In genomic region chr19:48206861-48207730, GRCm38 (mm10) we compare ENCODE assay signal across 9 mouse cellular contexts. TPM values are rescaled to one million over a fixed set of nuclear protein-coding genes. Genes with fewer than 3 reads are reported as not detected.
DNase-seq lines count a peak whose midpoint lies in the region; ATAC-seq and TF ChIP-seq lines count a peak whose summit lies in the region.
"Had no signal": no experiment of that assay in that cellular context is flagged by ENCODE, and none has a peak within 500 bp of the region (broad histone marks: within the 10 kb centered on the region; RNA-seq: fewer than 3 reads in every experiment).

No protein-coding gene starts in this region.

- no peak for TF ChIP-seq POLR2A in kidney, adult 2 months (IDR thresholded peaks at IDR 0.05; ENCODE audit: low read depth, low read length)

- H3K4me1 ChIP-seq in kidney, embryonic 15.5 days, result peaks cover 43% of the 10 kb centered on the region
- H3K4me1 ChIP-seq in kidney, adult 2 months (ENCODE audit: control insufficient read depth, insufficient read depth, low read length), result no peaks in the 10 kb centered on the region
- peaks cover 24% of the 10 kb centered on the region for H3K4me1 ChIP-seq in hindbrain, embryonic 14.5 days (replicated peaks; ENCODE audit: control insufficient read depth, insufficient read depth, low read length)
- H3K4me1 ChIP-seq: liver, embryonic 15.5 days had no signal

- no peak for DNase-seq in kidney, adult 2 months
- DNase-seq in embryo, embryonic 9.5 days (ENCODE audit: extremely low spot score), result peak; percentile 29
- DNase-seq in hindbrain, embryonic 14.5 days (ENCODE audit: low spot score), result peak; percentile 33
- peak; percentile 48 for DNase-seq in neural tube, embryonic 10.5 days (ENCODE audit: extremely low spot score, low spot score)
- DNase-seq in adrenal gland, postnatal 10 days, result no peak
- no peak for DNase-seq in lung, postnatal 25 days (ENCODE audit: low spot score)
- no peak for DNase-seq in urinary bladder, postnatal 14 days (ENCODE audit: low spot score)

- ATAC-seq in kidney, embryonic 15.5 days (replicated peaks; ENCODE audit: low FRiP score), result no peak
- peak; percentile 7; the same call in 1 of the 2 replicates for ATAC-seq in hindbrain, embryonic 14.5 days (ENCODE audit: low FRiP score)

- peaks cover 50% of the 10 kb centered on the region for H3K27me3 ChIP-seq in kidney, embryonic 15.5 days
- 0 out of 2 replicates have a peak, but pooled peaks cover 1% of the 10 kb centered on the region for H3K27me3 ChIP-seq in kidney, adult 2 months (replicated peaks; ENCODE audit: control insufficient read depth, insufficient read depth, low read length)
- H3K27me3 ChIP-seq in hindbrain, embryonic 14.5 days (ENCODE audit: control insufficient read depth, insufficient read depth, low read length), result peaks cover 6% of the 10 kb centered on the region; the same call in 1 of the 2 replicates

- no peak for TF ChIP-seq CTCF in kidney, adult 2 months (conservative IDR thresholded peaks at IDR 0.05; ENCODE audit: insufficient read depth, insufficient read length, low read depth, low read length)

- peak overlapping the region; percentile 49 for H3K4me3 ChIP-seq in kidney, embryonic 15.5 days (replicated peaks)
- H3K4me3 ChIP-seq in kidney, adult 2 months (ENCODE audit: insufficient read depth, low read depth, low read length), result no peak overlapping the region
- H3K4me3 ChIP-seq in hindbrain, embryonic 14.5 days (replicated peaks; ENCODE audit: low read length), result peak overlapping the region; percentile 59
- H3K4me3 ChIP-seq: liver, embryonic 15.5 days had no signal

- peaks cover under 1% of the 10 kb centered on the region; the same call in 1 of the 2 replicates for H3K9me3 ChIP-seq in kidney, embryonic 15.5 days (replicated peaks)
- peaks cover 5% of the 10 kb centered on the region; the same call in 1 of the 2 replicates for H3K9me3 ChIP-seq in hindbrain, embryonic 14.5 days (ENCODE audit: control insufficient read depth, low read length)
- H3K9me3 ChIP-seq: liver, embryonic 15.5 days had no signal

- WGBS in kidney, embryonic 15.5 days, result 3% methylated on average over 21 of the region's 21 CpGs
- WGBS in kidney, adult 2 months, result 3% methylated on average over 21 of the region's 21 CpGs
- 2% methylated on average over 21 of the region's 21 CpGs for WGBS in hindbrain, embryonic 14.5 days

- H3K27ac ChIP-seq in kidney, embryonic 15.5 days, result no peak overlapping the region
- no peak overlapping the region for H3K27ac ChIP-seq in kidney, adult 2 months (ENCODE audit: insufficient read depth, low read depth, low read length)
- peak overlapping the region; percentile 73 for H3K27ac ChIP-seq in hindbrain, embryonic 14.5 days
- H3K27ac ChIP-seq: liver, embryonic 15.5 days had no signal

- peak overlapping the region; percentile 89 for H3K4me2 ChIP-seq in kidney, embryonic 15.5 days
- H3K4me2 ChIP-seq in hindbrain, embryonic 14.5 days (replicated peaks), result peak overlapping the region; percentile 90

- H3K9ac ChIP-seq in kidney, embryonic 15.5 days, result no peak overlapping the region
- peak overlapping the region; percentile 80 for H3K9ac ChIP-seq in hindbrain, embryonic 14.5 days
- H3K9ac ChIP-seq: liver, embryonic 15.5 days had no signal

- no peaks in the 10 kb centered on the region for H3K36me3 ChIP-seq in kidney, embryonic 15.5 days
- no peaks in the 10 kb centered on the region for H3K36me3 ChIP-seq in kidney, adult 2 months (ENCODE audit: control insufficient read depth, insufficient read depth, low read length)
- H3K36me3 ChIP-seq in hindbrain, embryonic 14.5 days (replicated peaks; ENCODE audit: control insufficient read depth, insufficient read depth), result no peaks in the 10 kb centered on the region
- H3K36me3 ChIP-seq: liver, embryonic 15.5 days had no signal

RNA-seq across cellular contexts. Expression of gene Sorcs3, which starts 1.3 kb away (rescaled TPM):
- polyA plus RNA-seq in kidney, embryonic 15.5 days (2015; fragmentation: Nextera tagmentation; extraction: Ambion mirVana), result 1.0 and 1.1 TPM in 2 replicates
- 0.65 and 0.66 TPM in 2 replicates for polyA plus RNA-seq in kidney, adult 2 months (2012; rRNA removed)
- polyA plus RNA-seq in hindbrain, embryonic 14.5 days (2014; fragmentation: Nextera tagmentation; extraction: Ambion mirVana), result 16.9 and 20.2 TPM in 2 replicates
- under 1 TPM; 0.06 to 0.18 TPM for total RNA-seq in adrenal gland, postnatal 10 days (2021)

Comparison
In these comparisons a context has a peak if more than half of its experiments do, and no peak if none do; other contexts are left out.
1. DNase-seq: peak in embryo, embryonic 9.5 days (single experiment), hindbrain, embryonic 14.5 days (single experiment) and neural tube, embryonic 10.5 days (single experiment); none in kidney, adult 2 months (single experiment), adrenal gland, postnatal 10 days (single experiment), lung, postnatal 25 days (single experiment) and urinary bladder, postnatal 14 days (single experiment).